Mouse (Mus musculus): ENCODE measurements around the gene Arhgap9. TPM values are rescaled to one million over a fixed set of nuclear protein-coding genes. Genes with fewer than 3 reads are reported as not detected.
"Not testable (repeated sequence)": the region's sequence is repeated elsewhere in the genome, so short reads cannot be mapped to it uniquely, and the experiment has no call there.

Gene Arhgap9
- polyA plus RNA-seq, 1 experiment from 2014 or later = 1.4 TPM

- ATAC-seq (ENCODE audit: low FRiP score) (no peak), DNase-seq (ENCODE audit: low spot score, missing footprints) (no peak)
- Histone ChIP-seq H3K4me1 (ENCODE audit: control insufficient read depth, insufficient read depth, low read length) (no peaks in the 10 kb centered on the region), H3K9ac (ENCODE audit: low read length) (no peak overlapping the region), H3K27ac (ENCODE audit: low read depth, low read length) (no peak overlapping the region), H3K4me3 (ENCODE audit: low read depth, low read length) (no peak overlapping the region), H3K27me3 (ENCODE audit: control insufficient read depth, insufficient read depth, low read length) (no peaks in the 10 kb centered on the region), H3K4me2 (no peak overlapping the region), H3K9me3 (ENCODE audit: control insufficient read depth, low read length) (no peaks in the 10 kb centered on the region), H3K36me3 (ENCODE audit: control insufficient read depth, insufficient read depth, low read length) (peaks cover 54% of the 10 kb centered on the region)
- WGBS = 93% methylated on average over 6 of the region's 6 CpGs
Measured at GRCm38 (mm10) chr10:127300361-127300760, 21.4 kb upstream of the Arhgap9 start.

DNA sequence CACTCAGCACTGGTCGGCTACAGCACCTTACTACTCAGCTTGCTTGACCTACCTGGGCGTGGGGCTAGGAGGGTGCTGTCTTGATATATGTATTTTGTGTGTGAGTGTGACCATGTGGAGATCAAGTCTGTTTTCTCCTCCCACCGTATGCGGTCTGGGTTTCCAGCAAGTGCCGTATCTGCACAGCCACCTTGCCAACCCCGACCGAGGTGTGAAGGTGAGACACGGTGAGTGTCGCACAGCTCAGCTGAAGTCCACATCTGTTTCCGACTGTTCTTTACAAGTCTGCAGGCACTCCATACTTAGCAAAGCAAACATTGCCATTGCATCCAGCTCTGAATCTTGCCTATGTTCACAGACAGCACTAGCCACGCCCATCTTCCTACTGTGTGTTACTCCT, 18.6 kb upstream of the Arhgap9 start:
- peaks cover 53% of the 10 kb centered on the region for H3K36me3 ChIP-seq (ENCODE audit: control insufficient read depth, insufficient read depth, low read length)
- H3K4me3 ChIP-seq (ENCODE audit: low read depth, low read length) = no peak overlapping the region
- WGBS = 94% methylated on average over 11 of the region's 11 CpGs
- no peak overlapping the region for H3K9ac ChIP-seq (ENCODE audit: low read length)
- no peak overlapping the region for H3K4me2 ChIP-seq
- H3K4me1 ChIP-seq (ENCODE audit: control insufficient read depth, insufficient read depth, low read length) = no peaks in the 10 kb centered on the region
- no peak for DNase-seq (ENCODE audit: low spot score, missing footprints)
- no peak for ATAC-seq (ENCODE audit: low FRiP score)
- H3K9me3 ChIP-seq (ENCODE audit: control insufficient read depth, low read length) = no peaks in the 10 kb centered on the region
- no peaks in the 10 kb centered on the region for H3K27me3 ChIP-seq (ENCODE audit: control insufficient read depth, insufficient read depth, low read length)
- no peak overlapping the region for H3K27ac ChIP-seq (ENCODE audit: low read depth, low read length)

GRCm38 (mm10) chr10:127309167-127309566, 12.6 kb upstream of the Arhgap9 start:
- 85% methylated on average over 3 of the region's 3 CpGs for WGBS
- H3K4me2 ChIP-seq; H3K9ac ChIP-seq (ENCODE audit: low read length); DNase-seq (ENCODE audit: low spot score, missing footprints); H3K9me3 ChIP-seq (ENCODE audit: control insufficient read depth, low read length); H3K27me3 ChIP-seq (ENCODE audit: control insufficient read depth, insufficient read depth, low read length); ATAC-seq (ENCODE audit: low FRiP score); H3K27ac ChIP-seq (ENCODE audit: low read depth, low read length); H3K4me3 ChIP-seq (ENCODE audit: low read depth, low read length); H3K4me1 ChIP-seq (ENCODE audit: control insufficient read depth, insufficient read depth, low read length): not testable (repeated sequence)
- H3K36me3 ChIP-seq (ENCODE audit: control insufficient read depth, insufficient read depth, low read length) = peaks cover 30% of the 10 kb centered on the region

- no peaks in the 10 kb centered on the region for H3K27me3 ChIP-seq (ENCODE audit: control insufficient read depth, insufficient read depth, low read length)
- peaks cover 21% of the 10 kb centered on the region for H3K36me3 ChIP-seq (ENCODE audit: control insufficient read depth, insufficient read depth, low read length)
- peak overlapping the region; percentile 83 for H3K9ac ChIP-seq (ENCODE audit: low read length)
- peak; percentile 62 for ATAC-seq (ENCODE audit: low FRiP score)
- H3K4me3 ChIP-seq (ENCODE audit: low read depth, low read length) = peak overlapping the region; percentile 80
- H3K9me3 ChIP-seq (ENCODE audit: control insufficient read depth, low read length) = no peaks in the 10 kb centered on the region
- peak overlapping the region; percentile 77 for H3K4me2 ChIP-seq
- DNase-seq (ENCODE audit: low spot score, missing footprints) = peak; percentile 67
- peaks cover 8% of the 10 kb centered on the region for H3K4me1 ChIP-seq (ENCODE audit: control insufficient read depth, insufficient read depth, low read length)
- WGBS = 39% methylated on average over 23 of the region's 23 CpGs
- H3K27ac ChIP-seq (ENCODE audit: low read depth, low read length) = peak overlapping the region; percentile 54; the same call in 1 of the 2 replicates
Measured at GRCm38 (mm10) chr10:127310523-127311475, 11.0 kb upstream of the Arhgap9 start.

GRCm38 (mm10) chr10:127311476-127312355, 10.0 kb upstream of the Arhgap9 start, which contains the start of gene Mars:
Gene Mars (minus strand): TSS chr10:127311786.
- peak; percentile 99 for DNase-seq (ENCODE audit: low spot score, missing footprints)
- H3K36me3 ChIP-seq (ENCODE audit: control insufficient read depth, insufficient read depth, low read length) = peaks cover 15% of the 10 kb centered on the region
- H3K4me2 ChIP-seq = peak within 1 kb of the TSS; percentile 77
- no peaks in the 10 kb centered on the region for H3K9me3 ChIP-seq (ENCODE audit: control insufficient read depth, low read length)
- ATAC-seq (ENCODE audit: low FRiP score) = peak; percentile 97
- peak within 1 kb of the TSS; percentile 80 for H3K4me3 ChIP-seq (ENCODE audit: low read depth, low read length)
- H3K4me1 ChIP-seq (ENCODE audit: control insufficient read depth, insufficient read depth, low read length) = peaks cover 8% of the 10 kb centered on the region
- under 1% methylated on average over 65 of the region's 65 CpGs for WGBS
- H3K9ac ChIP-seq (ENCODE audit: low read length) = peak within 1 kb of the TSS; percentile 83
- peak within 1 kb of the TSS; percentile 54; the same call in 1 of the 2 replicates for H3K27ac ChIP-seq (ENCODE audit: low read depth, low read length)
- no peaks in the 10 kb centered on the region for H3K27me3 ChIP-seq (ENCODE audit: control insufficient read depth, insufficient read depth, low read length)

DNA sequence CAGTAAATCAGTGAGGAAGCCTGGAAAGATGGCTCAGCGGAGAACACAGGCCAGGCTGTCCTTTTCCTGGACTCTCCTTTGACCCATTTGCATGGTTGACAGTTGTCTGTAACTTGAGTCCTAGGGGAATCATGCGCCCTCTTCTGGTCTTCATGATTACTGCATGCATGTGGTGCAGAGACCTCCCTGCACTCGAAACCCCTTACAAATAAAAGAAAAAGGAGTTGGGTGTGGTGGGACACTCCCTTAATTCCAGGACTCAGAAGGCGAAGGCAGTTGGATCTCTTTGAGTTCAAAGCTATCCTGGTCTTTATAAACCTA, 9.4 kb upstream of the Arhgap9 start:
- Histone ChIP-seq H3K4me1 (ENCODE audit: control insufficient read depth, insufficient read depth, low read length) (peaks cover 8% of the 10 kb centered on the region), H3K27ac (ENCODE audit: low read depth, low read length) (no peak overlapping the region), H3K36me3 (ENCODE audit: control insufficient read depth, insufficient read depth, low read length) (peaks cover 10% of the 10 kb centered on the region), H3K4me3 (ENCODE audit: low read depth, low read length) (peak overlapping the region; percentile 80), H3K9ac (ENCODE audit: low read length) (peak overlapping the region; percentile 83), H3K27me3 (ENCODE audit: control insufficient read depth, insufficient read depth, low read length) (no peaks in the 10 kb centered on the region), H3K9me3 (ENCODE audit: control insufficient read depth, low read length) (no peaks in the 10 kb centered on the region), H3K4me2 (peak overlapping the region; percentile 77)
- peak; percentile 98 for DNase-seq (ENCODE audit: low spot score, missing footprints)
- under 1% methylated on average over 4 of the region's 4 CpGs for WGBS
- peak; percentile 49 for ATAC-seq (ENCODE audit: low FRiP score)

DNA sequence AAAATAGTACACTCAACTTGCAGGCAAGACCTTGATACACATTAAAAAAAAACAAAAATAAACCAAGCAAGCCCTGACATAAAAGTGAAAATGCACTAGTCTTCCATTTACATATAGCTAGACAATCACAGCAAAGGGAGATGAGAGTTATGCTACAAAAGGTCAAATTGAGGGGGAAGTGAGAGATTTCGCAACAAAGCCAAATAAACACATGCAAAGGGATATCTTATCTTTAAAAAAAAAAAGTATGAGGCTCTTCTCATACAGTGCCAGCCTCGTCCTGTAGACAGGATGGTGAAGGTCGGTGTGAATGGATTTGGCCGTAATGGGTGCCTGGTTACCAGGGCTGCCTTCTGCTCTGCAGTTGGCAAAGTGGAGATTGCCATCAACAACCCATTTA, 8.9 kb upstream of the Arhgap9 start:
- no peak overlapping the region for H3K27ac ChIP-seq (ENCODE audit: low read depth, low read length)
- no peaks in the 10 kb centered on the region for H3K9me3 ChIP-seq (ENCODE audit: control insufficient read depth, low read length)
- DNase-seq (ENCODE audit: low spot score, missing footprints) = no peak
- H3K27me3 ChIP-seq (ENCODE audit: control insufficient read depth, insufficient read depth, low read length) = no peaks in the 10 kb centered on the region
- WGBS = 78% methylated on average over 4 of the region's 4 CpGs
- peaks cover 7% of the 10 kb centered on the region for H3K36me3 ChIP-seq (ENCODE audit: control insufficient read depth, insufficient read depth, low read length)
- H3K4me1 ChIP-seq (ENCODE audit: control insufficient read depth, insufficient read depth, low read length) = peaks cover 8% of the 10 kb centered on the region
- no peak overlapping the region for H3K9ac ChIP-seq (ENCODE audit: low read length)
- H3K4me2 ChIP-seq = no peak overlapping the region
- no peak for ATAC-seq (ENCODE audit: low FRiP score)
- no peak overlapping the region for H3K4me3 ChIP-seq (ENCODE audit: low read depth, low read length)

DNA sequence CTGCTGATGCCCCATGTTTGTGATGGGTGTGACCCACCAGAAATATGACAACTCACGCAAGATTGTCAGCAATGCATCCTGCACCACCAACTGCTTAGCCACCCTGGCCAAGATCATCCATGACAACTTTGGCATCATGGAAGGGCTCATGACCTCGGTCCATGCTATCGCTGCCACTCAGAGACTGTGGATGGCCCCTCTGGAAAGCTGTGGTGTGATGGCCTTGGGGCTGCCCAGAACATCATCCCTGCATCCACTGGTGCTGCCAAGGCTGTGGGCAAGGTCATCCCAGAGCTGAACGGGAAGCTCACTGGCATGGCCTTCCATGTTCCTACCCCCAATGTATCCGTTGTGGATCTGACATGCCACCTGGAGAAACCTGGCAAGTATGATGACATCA, 8.2 kb upstream of the Arhgap9 start:
- H3K27me3 ChIP-seq (ENCODE audit: control insufficient read depth, insufficient read depth, low read length); H3K9ac ChIP-seq (ENCODE audit: low read length); H3K4me1 ChIP-seq (ENCODE audit: control insufficient read depth, insufficient read depth, low read length); H3K36me3 ChIP-seq (ENCODE audit: control insufficient read depth, insufficient read depth, low read length); H3K4me3 ChIP-seq (ENCODE audit: low read depth, low read length); H3K9me3 ChIP-seq (ENCODE audit: control insufficient read depth, low read length); H3K4me2 ChIP-seq; H3K27ac ChIP-seq (ENCODE audit: low read depth, low read length); ATAC-seq (ENCODE audit: low FRiP score): not testable (repeated sequence)
- DNase-seq (ENCODE audit: low spot score, missing footprints) = peak; percentile 31
- 84% methylated on average over 5 of the region's 5 CpGs for WGBS

DNA sequence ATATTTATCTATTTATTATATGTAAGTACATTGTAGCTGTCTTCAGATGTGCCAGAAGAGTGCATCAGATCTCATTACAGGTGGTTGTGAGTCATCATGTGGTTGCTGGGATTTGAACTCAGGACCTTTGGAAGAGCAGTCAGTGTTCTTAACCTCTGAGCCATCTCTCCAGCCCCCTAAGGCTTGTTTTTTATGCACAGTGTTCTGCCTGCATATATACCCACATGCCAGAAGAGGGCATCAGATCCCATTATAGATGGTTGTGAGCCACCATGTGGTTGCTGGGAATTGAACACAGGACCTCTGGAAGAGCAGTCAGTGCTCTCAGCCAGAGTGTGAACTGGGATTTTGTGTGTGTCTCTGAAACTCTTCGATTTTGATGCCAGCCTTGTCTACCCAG, 6.8 kb upstream of the Arhgap9 start:
- not testable (repeated sequence) for H3K4me2 ChIP-seq; H3K9me3 ChIP-seq (ENCODE audit: control insufficient read depth, low read length); H3K4me1 ChIP-seq (ENCODE audit: control insufficient read depth, insufficient read depth, low read length); DNase-seq (ENCODE audit: low spot score, missing footprints); ATAC-seq (ENCODE audit: low FRiP score); H3K27ac ChIP-seq (ENCODE audit: low read depth, low read length); H3K9ac ChIP-seq (ENCODE audit: low read length); H3K27me3 ChIP-seq (ENCODE audit: control insufficient read depth, insufficient read depth, low read length); H3K36me3 ChIP-seq (ENCODE audit: control insufficient read depth, insufficient read depth, low read length); H3K4me3 ChIP-seq (ENCODE audit: low read depth, low read length)
- WGBS = 77% methylated on average over 1 of the region's 1 CpGs
